Mouse (Mus musculus): Measurements from ENCODE around the gene Raph1.

The Raph1 gene

GRCm38 (mm10) chr1:60566631-60567311, at the start of gene Raph1:
TSS of gene Raph1 (minus strand) at chr1:60567104.
- DNase-seq (ENCODE audit: low spot score) = peak; percentile 88

- DNase-seq (ENCODE audit: low spot score) = no peak
These were observed 48.8 kb upstream of the Raph1 start for GRCm38 (mm10) chr1:60615703-60616102.

GRCm38 (mm10) chr1:60614902-60615301, 48.0 kb upstream of the Raph1 start:
- no peak for DNase-seq (ENCODE audit: low spot score)

GRCm38 (mm10) chr1:60611968-60612367, 45.1 kb upstream of the Raph1 start:
- no peak for DNase-seq (ENCODE audit: low spot score)

- DNase-seq (ENCODE audit: low spot score) = no peak
These were observed 43.7 kb upstream of the Raph1 start for GRCm38 (mm10) chr1:60610631-60611030.

GRCm38 (mm10) chr1:60609011-60609775, 42.3 kb upstream of the Raph1 start:
- DNase-seq (ENCODE audit: low spot score) = peak; percentile 66

- no peak for DNase-seq (ENCODE audit: low spot score)
These were observed 37.6 kb upstream of the Raph1 start for GRCm38 (mm10) chr1:60604481-60605021.

GRCm38 (mm10) chr1:60600682-60601081, 33.8 kb upstream of the Raph1 start:
- DNase-seq (ENCODE audit: low spot score) = no peak

- no peak for DNase-seq (ENCODE audit: low spot score)
These were observed 33.0 kb upstream of the Raph1 start for GRCm38 (mm10) chr1:60599926-60600325.

GRCm38 (mm10) chr1:60599013-60599701, 32.3 kb upstream of the Raph1 start:
- peak; percentile 20 for DNase-seq (ENCODE audit: low spot score)

- no peak for DNase-seq (ENCODE audit: low spot score)
These were observed 29.7 kb upstream of the Raph1 start for GRCm38 (mm10) chr1:60596386-60597320.

GRCm38 (mm10) chr1:60593101-60593500, 26.2 kb upstream of the Raph1 start:
- no peak for DNase-seq (ENCODE audit: low spot score)

- no peak for DNase-seq (ENCODE audit: low spot score)
These were observed 22.2 kb upstream of the Raph1 start for GRCm38 (mm10) chr1:60588887-60589629.

- DNase-seq (ENCODE audit: low spot score) = no peak
These were observed 14.1 kb upstream of the Raph1 start for GRCm38 (mm10) chr1:60580990-60581389.

GRCm38 (mm10) chr1:60579886-60580285, 13.0 kb upstream of the Raph1 start:
- DNase-seq (ENCODE audit: low spot score) = no peak

- DNase-seq (ENCODE audit: low spot score) = no peak
These were observed 5.8 kb upstream of the Raph1 start for GRCm38 (mm10) chr1:60572699-60573098.

GRCm38 (mm10) chr1:60569741-60570140, 2.8 kb upstream of the Raph1 start:
- no peak for DNase-seq (ENCODE audit: low spot score)

GRCm38 (mm10) chr1:60569210-60569609, 2.3 kb upstream of the Raph1 start:
- no peak for DNase-seq (ENCODE audit: low spot score)

- DNase-seq (ENCODE audit: low spot score) = no peak
These were observed 417 bp upstream of the Raph1 start for GRCm38 (mm10) chr1:60567321-60567720.

GRCm38 (mm10) chr1:60565931-60566630, 823 bp downstream of the Raph1 start:
- peak; percentile 36 for DNase-seq (ENCODE audit: low spot score)
